Mouse (Mus musculus): ENCODE measurements at regions not wholly inside any gene's neighbourhood (a gene's known extent, or its start where the extent isn't known, plus 50 kb on each side); places are given as distances from the start of the nearest gene placed in this dataset.

DNA sequence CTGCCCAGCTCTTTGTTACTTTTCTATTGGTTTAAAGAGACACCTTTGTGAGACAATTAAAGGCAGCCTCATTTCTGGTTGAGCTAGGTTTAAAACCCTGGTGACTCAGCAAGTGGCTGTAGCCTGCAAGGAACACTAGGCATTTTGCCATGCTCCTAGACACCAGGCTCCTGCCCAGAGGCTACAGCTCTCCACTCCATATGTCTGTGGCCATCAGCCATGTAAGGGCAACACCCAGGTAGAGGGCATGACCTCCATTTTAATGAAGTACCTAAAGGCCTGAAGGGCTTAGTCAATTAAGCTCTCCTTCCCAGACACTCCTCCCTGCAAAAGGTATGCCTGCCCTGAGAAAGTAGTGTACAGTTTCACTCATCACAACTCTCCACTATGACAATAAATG, 130.9 kb downstream of the Bod1 start:
- no peak for DNase-seq (ENCODE audit: low read depth, low spot score)

DNA sequence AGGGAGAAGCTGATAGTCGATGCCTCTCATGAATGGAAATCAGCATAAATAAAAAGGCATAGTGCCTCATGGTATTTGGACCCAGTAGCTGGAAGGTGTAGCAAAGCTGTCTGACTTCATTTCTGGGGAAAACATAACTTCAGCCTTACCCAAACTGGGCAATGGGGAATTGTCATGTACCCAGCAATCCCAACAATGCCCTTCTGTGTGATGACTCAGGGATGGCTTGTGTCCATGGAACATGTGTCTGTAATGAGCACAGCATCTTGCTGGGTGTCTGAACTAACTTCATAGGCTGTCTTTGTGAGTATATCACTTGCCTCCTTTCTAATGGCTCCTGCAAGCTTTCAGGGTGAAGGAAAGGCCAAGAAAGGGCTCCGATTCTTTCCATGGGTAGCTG, 140.3 kb downstream of the Bod1 start:
- DNase-seq (ENCODE audit: low read depth, low spot score) = no peak

DNA sequence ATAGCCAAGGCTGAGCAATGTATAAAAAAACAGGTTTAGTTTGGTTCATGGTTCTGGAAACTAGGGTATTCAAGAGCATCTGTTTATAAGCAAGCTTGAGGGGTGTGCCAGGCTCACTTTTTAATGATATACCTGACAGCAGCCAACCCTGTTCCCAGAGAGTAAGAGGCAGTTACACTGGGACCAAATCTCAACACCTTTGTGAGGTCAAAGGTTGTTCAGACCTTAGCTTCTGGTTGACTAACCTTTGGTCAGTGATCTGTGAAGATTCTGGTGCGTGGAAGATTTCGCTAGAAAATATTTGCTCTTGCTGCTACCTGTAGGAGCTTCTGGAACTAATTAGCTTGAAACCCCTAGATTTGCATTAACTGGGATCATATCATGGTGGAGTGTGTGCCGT, 140.8 kb downstream of the Bod1 start:
- no peak for DNase-seq (ENCODE audit: low read depth, low spot score)

DNA sequence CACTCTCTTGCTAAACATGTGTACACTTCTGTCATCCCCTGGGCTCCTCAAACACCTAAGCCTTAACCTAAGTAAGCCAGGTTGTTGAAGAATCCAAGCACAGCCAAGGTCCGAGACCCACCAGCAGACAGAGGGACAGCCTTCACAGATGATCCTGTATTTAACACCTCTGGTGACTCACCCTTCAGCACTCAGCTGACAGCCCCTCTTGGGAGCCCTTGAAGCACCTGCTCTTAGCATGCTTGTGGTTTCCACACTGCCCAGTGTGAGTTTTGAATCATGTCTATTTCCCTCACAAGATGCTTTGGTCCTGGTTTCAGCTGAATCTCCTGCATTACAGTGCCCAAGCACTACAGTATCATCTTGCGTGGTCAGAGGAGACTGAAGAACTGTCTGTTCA, 142.0 kb downstream of the Bod1 start:
- DNase-seq (ENCODE audit: low read depth, low spot score) = no peak

DNA sequence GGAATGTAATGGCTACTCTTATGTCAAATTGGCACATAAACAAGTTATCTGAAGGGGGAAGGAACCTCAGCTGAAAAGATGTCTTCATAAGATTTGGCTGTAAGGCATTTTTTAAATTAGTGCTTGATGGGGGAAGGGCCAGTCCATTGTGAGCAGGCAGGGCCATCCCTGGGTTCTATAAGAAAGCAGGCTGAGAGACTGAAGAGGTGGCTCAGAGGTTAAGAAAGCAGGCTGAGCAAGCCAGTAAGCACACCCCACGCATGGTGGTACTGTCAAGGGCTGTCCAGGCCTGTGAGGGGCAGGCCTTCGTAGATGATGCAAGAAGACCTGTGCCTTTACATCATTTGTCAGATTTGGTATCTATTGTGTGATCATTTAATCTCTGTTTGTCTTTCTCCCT, 147.0 kb downstream of the Bod1 start:
- DNase-seq (ENCODE audit: low read depth, low spot score) = no peak

DNA sequence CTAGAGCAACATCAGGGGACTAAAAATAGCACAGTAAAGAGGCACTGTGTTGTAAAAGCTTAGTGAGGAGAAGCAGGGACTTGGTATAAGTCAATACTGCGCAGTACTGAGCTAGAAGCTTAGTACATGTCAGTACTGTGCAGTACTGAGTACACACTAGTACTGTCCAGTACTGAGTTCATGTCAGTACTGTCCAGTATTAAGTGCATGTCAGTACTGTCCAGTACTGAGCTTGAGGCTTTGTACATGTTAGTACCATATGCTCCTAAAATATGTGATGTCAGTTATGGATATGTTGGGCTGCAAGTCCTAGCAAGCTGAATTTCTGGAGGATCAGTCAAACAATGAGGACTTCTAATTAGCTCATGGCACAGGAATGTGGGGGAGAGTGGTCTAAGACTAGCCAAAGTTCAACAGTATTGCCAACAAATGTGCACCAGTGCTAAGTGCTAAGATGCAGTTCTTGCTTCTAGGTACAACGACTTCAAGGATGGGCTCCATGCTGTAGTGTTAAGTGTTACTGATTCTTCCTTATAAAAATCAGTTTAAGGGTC, 147.5 kb downstream of the Bod1 start:
- DNase-seq (ENCODE audit: low read depth, low spot score) = no peak

DNA sequence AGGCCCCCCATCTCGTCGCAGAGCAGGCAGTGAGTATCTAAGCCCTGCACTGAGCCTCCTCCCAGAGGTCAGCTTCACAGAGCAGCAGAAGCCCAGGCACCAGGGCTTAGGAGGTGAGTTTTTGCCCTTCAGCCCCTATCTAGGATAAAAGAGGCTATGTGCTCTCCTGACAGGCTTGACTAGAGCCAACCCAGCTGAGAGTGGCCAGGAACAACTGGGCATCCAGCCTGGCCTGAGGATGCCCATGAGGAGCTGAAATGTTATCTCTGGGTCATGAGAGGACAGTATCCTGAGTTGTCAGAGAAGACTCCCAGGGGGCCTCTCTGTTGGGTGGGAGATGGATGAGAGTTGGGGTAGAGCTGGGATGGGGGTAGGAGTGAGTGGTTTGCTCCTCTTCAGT, 149.6 kb downstream of the Bod1 start:
- DNase-seq (ENCODE audit: low read depth, low spot score) = no peak

DNA sequence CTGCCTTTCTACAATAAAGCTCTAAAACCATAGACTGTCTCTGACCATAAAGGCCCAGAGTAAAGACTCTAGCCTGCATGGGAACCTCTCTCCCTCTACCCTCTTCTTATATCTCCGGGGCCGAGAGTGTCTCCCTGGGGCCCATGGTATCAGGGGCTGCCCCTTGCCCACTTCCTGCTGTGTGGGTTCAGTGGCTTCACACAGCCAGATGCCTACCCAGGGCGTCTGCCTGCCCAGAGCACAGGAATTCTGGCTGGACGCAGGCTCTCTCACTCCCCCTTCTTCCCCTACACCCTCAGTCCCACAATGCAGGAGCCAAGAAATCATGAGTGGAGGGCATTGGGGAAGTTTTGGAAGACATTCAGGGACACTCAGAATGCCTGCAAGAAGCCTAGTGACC, 150.8 kb downstream of the Bod1 start:
- DNase-seq (ENCODE audit: low read depth, low spot score) = no peak

DNA sequence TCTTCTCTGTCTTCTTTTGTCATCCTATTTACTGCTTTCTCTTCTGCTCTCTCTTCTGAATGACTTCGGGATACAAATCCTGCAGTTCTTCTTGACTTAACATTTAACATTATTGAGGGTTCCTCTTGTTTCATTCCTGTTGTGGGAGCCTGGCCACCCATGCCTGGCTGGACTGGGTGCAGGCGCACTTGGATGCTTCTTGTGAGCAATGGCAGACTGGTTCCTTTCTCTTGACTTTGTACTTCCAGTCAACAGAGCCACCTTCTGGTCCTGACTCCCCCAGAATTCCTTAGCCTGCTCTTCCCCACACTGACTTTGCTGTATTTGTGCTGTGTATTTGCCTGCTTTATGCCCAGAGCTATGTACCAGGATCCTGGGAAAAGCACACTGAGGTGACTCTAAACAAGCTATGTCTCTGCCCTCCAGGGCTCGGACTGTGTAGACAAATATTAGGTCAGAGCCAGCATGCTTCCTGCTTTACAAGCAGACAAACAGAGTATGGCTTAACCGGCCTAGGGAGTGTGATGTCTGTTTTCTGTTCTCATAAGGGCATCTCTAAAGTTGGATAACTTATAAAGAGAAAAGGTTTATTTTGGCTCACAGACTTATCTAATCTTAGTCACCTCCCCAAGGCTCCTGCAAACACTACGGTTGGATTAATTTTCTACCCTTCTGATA, 133.5 kb upstream of the Stc2 start:
- no peak for DNase-seq (ENCODE audit: low read depth, low spot score)

DNA sequence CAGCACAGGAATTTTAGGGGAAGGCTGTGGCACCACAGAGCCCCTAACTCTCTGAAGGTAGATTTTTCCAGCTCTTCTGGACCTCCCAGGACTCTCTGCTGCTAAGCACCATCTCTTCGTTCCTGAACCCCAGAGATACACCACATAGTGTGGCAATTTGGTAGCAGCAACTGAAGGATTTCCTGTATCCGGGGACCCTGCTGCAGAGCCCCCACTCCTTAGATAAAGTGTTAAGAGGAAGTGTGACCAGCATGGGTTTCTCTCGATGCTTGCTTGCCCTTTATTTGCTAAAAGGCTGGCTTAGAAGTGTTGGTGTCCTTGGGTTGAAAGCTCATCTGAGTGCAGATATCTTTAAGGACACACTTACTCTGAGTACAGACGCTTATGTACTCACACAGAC, 115.6 kb upstream of the Stc2 start:
- no peak for DNase-seq (ENCODE audit: low read depth, low spot score)

DNA sequence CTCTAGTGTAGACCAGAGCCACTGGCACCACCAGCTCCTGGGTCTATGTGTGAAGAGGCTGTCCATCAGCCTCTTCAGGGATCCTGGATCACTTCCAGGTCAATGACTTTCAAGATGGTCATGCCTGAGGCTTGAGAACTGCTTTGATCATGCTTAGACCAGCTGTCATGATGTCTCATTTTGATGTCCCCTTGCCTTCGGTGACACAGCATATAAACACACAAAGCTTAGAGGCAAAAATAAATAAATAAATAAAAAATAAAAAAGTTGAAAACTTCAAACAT, 111.1 kb upstream of the Stc2 start:
- no peak for DNase-seq (ENCODE audit: low read depth, low spot score)

DNA sequence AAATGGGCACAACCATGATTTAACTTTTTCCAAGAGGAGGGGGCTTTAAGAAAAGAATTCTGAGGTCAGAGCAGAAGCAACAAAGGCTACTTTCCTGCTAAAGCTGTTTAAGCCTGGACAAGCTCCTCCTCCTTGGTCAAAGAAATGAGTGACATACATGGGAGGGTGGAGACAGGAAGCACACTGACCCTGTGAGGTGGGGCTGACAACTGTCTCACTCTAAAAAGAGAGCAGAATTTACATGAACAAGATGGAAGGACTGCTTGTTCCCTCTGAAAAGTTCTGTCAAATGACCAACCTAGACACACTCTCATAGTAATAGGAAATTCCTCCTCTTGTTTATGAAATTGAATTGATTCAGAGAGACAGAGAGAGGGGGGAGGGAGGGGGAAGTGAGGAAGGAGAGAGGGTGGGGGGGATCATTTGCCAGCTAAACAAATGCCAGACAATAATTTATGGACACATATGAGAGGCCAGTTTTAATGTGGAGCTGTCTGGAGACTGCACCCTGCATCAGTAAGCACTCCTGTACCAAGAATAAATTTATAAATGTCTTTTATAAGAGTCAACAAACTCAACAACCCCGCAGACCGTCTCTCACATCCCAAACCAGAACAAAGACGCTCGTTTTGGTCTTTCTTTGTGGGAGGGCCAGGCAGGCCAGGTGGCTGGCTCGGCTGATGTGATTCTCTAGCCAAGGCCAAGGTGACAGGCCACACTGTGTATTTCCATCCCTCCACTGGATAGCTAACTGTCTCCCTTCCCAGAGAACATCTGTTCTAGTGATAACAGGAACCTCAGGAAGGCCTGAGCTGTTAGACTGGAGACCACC, 110.6 kb upstream of the Stc2 start:
- no peak for DNase-seq (ENCODE audit: low read depth, low spot score)

DNA sequence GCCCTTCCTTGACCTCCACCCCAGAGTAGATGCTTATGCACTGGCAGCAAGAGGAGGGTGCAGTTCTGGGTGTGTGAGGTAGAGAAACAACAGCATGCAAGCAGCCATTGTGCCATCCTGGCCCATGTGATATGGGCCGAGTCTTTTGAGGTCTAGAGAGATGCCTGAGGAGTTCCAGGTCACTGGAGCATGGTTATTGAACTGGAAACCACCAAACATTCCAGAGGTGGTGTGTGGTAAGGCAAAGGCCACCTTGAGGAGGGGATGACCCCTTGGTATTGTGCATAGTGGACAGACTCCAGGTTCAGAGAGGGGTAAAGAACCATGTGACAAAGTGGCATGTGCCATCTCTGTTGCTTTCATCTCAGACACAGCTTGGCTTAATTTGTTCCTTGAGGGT, 107.9 kb upstream of the Stc2 start:
- DNase-seq (ENCODE audit: low read depth, low spot score) = no peak

DNA sequence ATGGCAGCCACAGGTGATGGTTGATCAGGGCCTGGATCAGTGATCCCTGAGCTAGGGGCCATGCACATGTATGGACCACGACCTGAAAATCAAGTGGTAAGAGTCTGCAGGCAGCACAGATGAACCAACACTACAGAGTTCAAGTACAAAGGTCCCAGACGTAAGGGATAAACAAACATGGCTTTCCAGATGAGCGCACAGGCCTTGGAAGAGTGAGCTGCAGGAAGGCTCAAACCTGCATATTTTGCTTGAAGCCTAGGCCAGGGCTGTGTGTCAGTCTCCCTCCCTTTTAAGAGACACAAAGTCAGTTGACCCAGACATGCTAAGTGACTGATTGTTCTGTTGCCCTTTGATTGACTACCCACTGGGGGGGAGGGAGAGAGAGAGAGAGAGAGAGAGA, 107.2 kb upstream of the Stc2 start:
- DNase-seq (ENCODE audit: low read depth, low spot score) = no peak

DNA sequence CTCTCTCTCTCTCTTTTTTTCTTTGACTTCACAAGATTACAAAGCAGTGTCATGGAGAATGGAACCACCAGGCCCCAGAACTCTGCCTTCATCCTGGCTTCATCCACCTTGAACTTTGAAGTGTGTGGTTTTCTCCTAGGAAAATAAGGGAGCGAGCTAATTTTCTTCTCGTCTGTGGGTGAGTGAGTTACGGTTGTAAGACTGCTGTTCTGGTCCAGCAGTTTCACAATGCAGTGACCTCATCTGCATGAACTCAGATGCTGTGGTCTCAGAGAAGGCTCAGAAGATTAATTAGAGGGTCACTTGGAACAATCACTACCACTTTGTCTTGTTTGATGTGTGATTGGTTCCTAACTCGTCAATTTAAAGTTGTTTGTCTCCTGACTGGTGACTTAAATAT, 103.1 kb upstream of the Stc2 start:
- DNase-seq (ENCODE audit: low read depth, low spot score) = no peak

DNA sequence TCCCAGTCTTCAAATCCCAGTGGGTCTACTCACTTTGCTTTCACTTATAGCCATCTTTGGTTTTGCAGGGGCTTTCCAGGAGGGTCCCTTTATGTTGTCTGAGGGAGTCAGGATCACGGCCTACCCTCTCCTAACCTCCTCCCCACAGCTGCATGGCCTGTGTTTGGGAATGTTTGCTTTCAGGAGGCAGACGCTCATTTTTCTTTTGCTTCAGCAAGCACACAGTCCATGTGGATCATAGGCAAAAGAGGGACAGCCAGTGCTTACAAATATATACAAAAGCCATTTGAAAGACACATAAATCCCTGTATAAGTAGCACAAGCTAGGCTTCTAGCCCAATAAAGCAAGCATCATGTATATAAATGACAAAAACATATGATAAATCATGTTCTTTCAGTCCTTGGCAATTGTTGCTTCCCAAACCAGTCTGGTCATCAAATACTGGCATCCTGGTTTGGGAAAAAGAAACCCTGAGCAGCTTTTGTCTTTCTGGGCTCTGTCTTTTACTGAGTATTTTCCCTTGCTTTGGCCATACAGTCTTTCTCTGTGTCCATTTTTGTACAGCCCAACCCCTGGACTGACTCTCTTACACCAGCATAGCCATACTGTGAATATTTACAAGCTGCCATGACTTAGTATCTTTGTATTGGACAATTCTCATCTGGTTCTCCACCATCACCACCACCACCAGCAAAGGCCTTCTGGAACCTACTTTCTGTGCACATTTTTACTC, 101.0 kb upstream of the Stc2 start:
- no peak for DNase-seq (ENCODE audit: low read depth, low spot score)

DNA sequence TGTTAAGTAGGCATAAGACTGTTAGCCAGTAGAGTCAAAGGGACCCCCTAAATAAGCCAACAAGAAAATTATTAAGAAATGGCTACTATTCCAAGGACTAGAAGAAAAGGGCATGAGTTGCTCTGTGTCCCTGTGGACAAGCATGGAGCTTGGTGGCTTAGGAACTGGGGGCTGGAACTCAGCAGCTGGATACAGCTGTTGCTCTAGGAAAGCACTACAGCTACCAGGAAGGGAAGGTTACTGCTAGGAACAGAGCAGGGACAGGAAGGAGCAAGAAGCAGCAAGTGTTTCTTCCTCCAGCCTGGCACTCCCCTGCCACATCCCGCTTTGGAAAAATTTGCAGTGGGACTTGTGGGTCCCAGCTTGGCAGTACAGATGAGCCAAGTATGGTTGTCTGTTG, 95.0 kb upstream of the Stc2 start:
- no peak for DNase-seq (ENCODE audit: low read depth, low spot score)

DNA sequence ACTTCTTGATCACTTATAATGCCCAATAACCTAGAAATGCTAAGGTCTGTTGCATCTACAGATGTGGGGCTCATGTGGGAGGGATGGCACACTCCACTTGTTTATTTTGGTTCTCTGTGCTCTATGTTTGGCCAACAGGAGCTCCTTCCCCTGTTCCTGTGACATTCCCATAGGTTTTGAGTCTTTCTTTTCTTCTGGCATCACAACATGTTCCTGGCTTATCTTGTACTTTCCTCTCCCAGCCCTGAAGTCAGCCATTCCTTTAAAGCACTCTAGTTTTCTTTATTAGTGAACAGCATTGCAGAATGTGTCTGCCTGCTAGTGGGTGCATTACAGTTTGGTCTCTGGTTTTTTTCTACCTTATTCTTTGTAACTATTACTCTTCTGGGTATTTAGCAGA, 92.6 kb upstream of the Stc2 start:
- no peak for DNase-seq (ENCODE audit: low read depth, low spot score)

DNA sequence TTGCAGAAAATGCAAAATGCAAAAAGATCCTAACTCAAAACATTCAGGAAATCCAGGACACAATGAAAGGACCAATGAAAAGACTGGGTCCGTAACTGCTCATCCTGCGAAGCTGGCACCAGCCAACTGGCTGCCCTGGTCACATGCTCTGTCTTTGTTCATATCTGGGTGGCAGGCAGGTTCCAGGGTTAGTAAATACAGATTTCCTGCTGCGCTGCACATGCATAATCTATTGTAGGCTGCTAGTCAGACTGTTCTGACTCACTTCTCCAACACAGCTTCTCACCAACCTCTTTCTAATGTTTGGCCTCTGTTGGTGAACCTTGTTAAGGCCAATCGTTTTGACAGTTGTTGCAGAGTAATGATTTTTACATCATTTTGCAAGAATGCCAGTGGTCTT, 92.0 kb upstream of the Stc2 start:
- no peak for DNase-seq (ENCODE audit: low read depth, low spot score)

DNA sequence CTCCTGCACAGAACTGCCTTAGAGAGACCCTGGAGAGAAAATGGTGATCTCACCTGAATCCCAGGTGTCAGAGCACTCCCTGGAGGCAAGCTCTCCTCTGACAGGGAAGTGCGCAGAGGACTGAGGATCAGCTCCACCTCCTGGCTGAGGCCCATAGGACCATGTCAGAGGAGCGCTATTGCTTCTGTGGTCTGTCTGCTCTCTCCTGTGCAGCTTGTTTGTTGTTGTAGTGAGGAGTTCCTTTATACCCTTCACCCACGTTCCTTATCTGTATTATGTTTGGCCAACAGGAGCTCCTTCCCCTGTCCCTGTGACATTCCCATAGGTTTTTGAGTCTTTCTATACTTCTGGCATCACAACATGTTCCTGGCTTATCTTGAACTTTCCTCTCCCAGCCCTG, 91.5 kb upstream of the Stc2 start:
- no peak for DNase-seq (ENCODE audit: low read depth, low spot score)

DNA sequence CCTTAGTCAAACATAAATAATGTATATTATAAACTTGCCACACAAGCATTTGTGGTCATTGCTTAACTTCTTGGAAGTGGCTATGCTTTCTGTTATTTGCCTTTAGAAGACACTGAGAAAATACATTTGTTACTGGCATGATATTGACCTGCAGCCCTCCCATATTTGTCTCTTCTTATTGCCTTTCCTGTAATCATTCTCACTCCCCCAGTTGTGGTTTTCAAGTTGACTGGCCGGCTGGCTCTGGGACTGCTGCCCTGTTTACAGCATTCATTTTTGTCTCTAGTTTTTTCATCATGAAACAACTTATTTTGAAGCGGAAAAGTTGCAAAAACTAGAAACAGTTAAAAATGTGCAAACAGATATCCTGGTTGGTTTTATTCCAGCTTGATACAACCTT, 57.5 kb upstream of the Stc2 start:
- DNase-seq (ENCODE audit: low read depth, low spot score) = no peak

Data from brain, embryonic 18.5 days (tissue).